Mouse (Mus musculus): ENCODE measurements around the gene Plin3. TPM values are rescaled to one million over a fixed set of nuclear protein-coding genes. Genes with fewer than 3 reads are reported as not detected.

Gene Plin3
- polyA plus RNA-seq, 1 experiment from 2014 or later, result 48.4 TPM

- no peak overlapping the region; the same call in 1 of the 2 replicates for H3K27ac ChIP-seq (ENCODE audit: low read depth, low read length)
- no peaks in the 10 kb centered on the region for H3K27me3 ChIP-seq (replicated peaks; ENCODE audit: control insufficient read depth, insufficient read depth, low read length)
- WGBS, result 83% methylated on average over 7 of the region's 7 CpGs
- no peak overlapping the region for H3K4me2 ChIP-seq
- no peaks in the 10 kb centered on the region for H3K9me3 ChIP-seq (ENCODE audit: control insufficient read depth, low read length)
- ATAC-seq (replicated peaks; ENCODE audit: low FRiP score) (no peak), DNase-seq (ENCODE audit: low spot score) (no peak)
- H3K4me1 ChIP-seq (replicated peaks; ENCODE audit: control insufficient read depth, insufficient read depth, low read length), result peaks cover 27% of the 10 kb centered on the region
- peaks cover 20% of the 10 kb centered on the region for H3K36me3 ChIP-seq (ENCODE audit: control insufficient read depth, insufficient read depth, low read length)
- no peak overlapping the region for H3K4me3 ChIP-seq (ENCODE audit: low read depth, low read length)
- H3K9ac ChIP-seq (ENCODE audit: low read depth, low read length), result no peak overlapping the region
These were observed 19.2 kb downstream of the Plin3 start for GRCm38 (mm10) chr17:56273482-56273881.

- ATAC-seq (replicated peaks; ENCODE audit: low FRiP score) (no peak), DNase-seq (ENCODE audit: low spot score) (no peak)
- no peaks in the 10 kb centered on the region for H3K27me3 ChIP-seq (replicated peaks; ENCODE audit: control insufficient read depth, insufficient read depth, low read length)
- no peak overlapping the region for H3K9ac ChIP-seq (ENCODE audit: low read depth, low read length)
- H3K4me1 ChIP-seq (replicated peaks; ENCODE audit: control insufficient read depth, insufficient read depth, low read length), result peaks cover 20% of the 10 kb centered on the region
- H3K9me3 ChIP-seq (ENCODE audit: control insufficient read depth, low read length), result no peaks in the 10 kb centered on the region
- peaks cover 20% of the 10 kb centered on the region for H3K36me3 ChIP-seq (ENCODE audit: control insufficient read depth, insufficient read depth, low read length)
- WGBS, result 78% methylated on average over 3 of the region's 3 CpGs
- H3K4me2 ChIP-seq, result no peak overlapping the region
- no peak overlapping the region for H3K4me3 ChIP-seq (ENCODE audit: low read depth, low read length)
- H3K27ac ChIP-seq (ENCODE audit: low read depth, low read length), result no peak overlapping the region
These were observed 20.0 kb downstream of the Plin3 start for GRCm38 (mm10) chr17:56272644-56273043.

- no peak overlapping the region for H3K27ac ChIP-seq (ENCODE audit: low read depth, low read length)
- H3K4me1 ChIP-seq (replicated peaks; ENCODE audit: control insufficient read depth, insufficient read depth, low read length), result peaks cover 12% of the 10 kb centered on the region
- H3K9ac ChIP-seq (ENCODE audit: low read depth, low read length), result no peak overlapping the region
- H3K4me2 ChIP-seq, result no peak overlapping the region
- ATAC-seq (replicated peaks; ENCODE audit: low FRiP score) (no peak), DNase-seq (ENCODE audit: low spot score) (no peak)
- WGBS, result 88% methylated on average over 12 of the region's 12 CpGs
- H3K9me3 ChIP-seq (ENCODE audit: control insufficient read depth, low read length), result no peaks in the 10 kb centered on the region
- no peak overlapping the region for H3K4me3 ChIP-seq (ENCODE audit: low read depth, low read length)
- peaks cover 20% of the 10 kb centered on the region for H3K36me3 ChIP-seq (ENCODE audit: control insufficient read depth, insufficient read depth, low read length)
- no peaks in the 10 kb centered on the region for H3K27me3 ChIP-seq (replicated peaks; ENCODE audit: control insufficient read depth, insufficient read depth, low read length)
These were observed 20.9 kb downstream of the Plin3 start for GRCm38 (mm10) chr17:56271609-56272253.

GRCm38 (mm10) chr17:56269741-56270140 lies 22.9 kb downstream of the Plin3 start:
- WGBS, result 74% methylated on average over 3 of the region's 3 CpGs
- Histone ChIP-seq H3K9ac (ENCODE audit: low read depth, low read length) (peak overlapping the region; percentile 69), H3K4me2 (peak overlapping the region; percentile 70), H3K27ac (ENCODE audit: low read depth, low read length) (peak overlapping the region; percentile 36), H3K9me3 (ENCODE audit: control insufficient read depth, low read length) (no peaks in the 10 kb centered on the region), H3K4me3 (ENCODE audit: low read depth, low read length) (peak overlapping the region; percentile 41), H3K4me1 (replicated peaks; ENCODE audit: control insufficient read depth, insufficient read depth, low read length) (peaks cover 9% of the 10 kb centered on the region), H3K36me3 (ENCODE audit: control insufficient read depth, insufficient read depth, low read length) (peaks cover 20% of the 10 kb centered on the region), H3K27me3 (replicated peaks; ENCODE audit: control insufficient read depth, insufficient read depth, low read length) (no peaks in the 10 kb centered on the region)
- DNase-seq (ENCODE audit: low spot score) (no peak), ATAC-seq (replicated peaks; ENCODE audit: low FRiP score) (no peak)

- Histone ChIP-seq H3K36me3 (ENCODE audit: control insufficient read depth, insufficient read depth, low read length) (peaks cover 20% of the 10 kb centered on the region), H3K27me3 (replicated peaks; ENCODE audit: control insufficient read depth, insufficient read depth, low read length) (no peaks in the 10 kb centered on the region), H3K4me3 (ENCODE audit: low read depth, low read length) (peak overlapping the region; percentile 41), H3K27ac (ENCODE audit: low read depth, low read length) (peak overlapping the region; percentile 36), H3K9ac (ENCODE audit: low read depth, low read length) (peak overlapping the region; percentile 69), H3K4me1 (replicated peaks; ENCODE audit: control insufficient read depth, insufficient read depth, low read length) (peaks cover 9% of the 10 kb centered on the region), H3K4me2 (peak overlapping the region; percentile 70), H3K9me3 (ENCODE audit: control insufficient read depth, low read length) (no peaks in the 10 kb centered on the region)
- DNase-seq (ENCODE audit: low spot score) (peak; percentile 65), ATAC-seq (replicated peaks; ENCODE audit: low FRiP score) (peak; percentile 84)
- WGBS, result 17% methylated on average over 12 of the region's 12 CpGs
These were observed 23.5 kb downstream of the Plin3 start for GRCm38 (mm10) chr17:56269153-56269630.

GRCm38 (mm10) chr17:56266271-56266670 lies 26.4 kb downstream of the Plin3 start:
- no peaks in the 10 kb centered on the region for H3K9me3 ChIP-seq (ENCODE audit: control insufficient read depth, low read length)
- peaks cover 6% of the 10 kb centered on the region for H3K4me1 ChIP-seq (replicated peaks; ENCODE audit: control insufficient read depth, insufficient read depth, low read length)
- DNase-seq (ENCODE audit: low spot score) (no peak), ATAC-seq (replicated peaks; ENCODE audit: low FRiP score) (no peak)
- H3K4me3 ChIP-seq (ENCODE audit: low read depth, low read length), result no peak overlapping the region
- H3K27me3 ChIP-seq (replicated peaks; ENCODE audit: control insufficient read depth, insufficient read depth, low read length), result no peaks in the 10 kb centered on the region
- H3K36me3 ChIP-seq (ENCODE audit: control insufficient read depth, insufficient read depth, low read length), result peaks cover 13% of the 10 kb centered on the region
- no peak overlapping the region for H3K4me2 ChIP-seq
- H3K9ac ChIP-seq (ENCODE audit: low read depth, low read length), result no peak overlapping the region
- WGBS, result 62% methylated on average over 3 of the region's 3 CpGs
- no peak overlapping the region for H3K27ac ChIP-seq (ENCODE audit: low read depth, low read length)

- H3K4me3 ChIP-seq (ENCODE audit: low read depth, low read length), result no peak overlapping the region
- H3K36me3 ChIP-seq (ENCODE audit: control insufficient read depth, insufficient read depth, low read length), result peaks cover 12% of the 10 kb centered on the region
- H3K4me1 ChIP-seq (replicated peaks; ENCODE audit: control insufficient read depth, insufficient read depth, low read length), result peaks cover 6% of the 10 kb centered on the region
- DNase-seq (ENCODE audit: low spot score) (no peak), ATAC-seq (replicated peaks; ENCODE audit: low FRiP score) (no peak)
- H3K9me3 ChIP-seq (ENCODE audit: control insufficient read depth, low read length), result no peaks in the 10 kb centered on the region
- WGBS, result 72% methylated on average over 3 of the region's 3 CpGs
- no peak overlapping the region for H3K9ac ChIP-seq (ENCODE audit: low read depth, low read length)
- H3K4me2 ChIP-seq, result no peak overlapping the region
- H3K27me3 ChIP-seq (replicated peaks; ENCODE audit: control insufficient read depth, insufficient read depth, low read length), result no peaks in the 10 kb centered on the region
- no peak overlapping the region for H3K27ac ChIP-seq (ENCODE audit: low read depth, low read length)
These were observed 26.8 kb downstream of the Plin3 start for GRCm38 (mm10) chr17:56265869-56266268.

- no peaks in the 10 kb centered on the region for H3K9me3 ChIP-seq (ENCODE audit: control insufficient read depth, low read length)
- ATAC-seq (replicated peaks; ENCODE audit: low FRiP score), result no peak
- H3K4me3 ChIP-seq (ENCODE audit: low read depth, low read length), result no peak overlapping the region
- peaks cover 18% of the 10 kb centered on the region for H3K36me3 ChIP-seq (ENCODE audit: control insufficient read depth, insufficient read depth, low read length)
- no peak overlapping the region for H3K9ac ChIP-seq (ENCODE audit: low read depth, low read length)
- no peak overlapping the region for H3K27ac ChIP-seq (ENCODE audit: low read depth, low read length)
- WGBS, result 77% methylated on average over 4 of the region's 4 CpGs
- no peak overlapping the region for H3K4me2 ChIP-seq
- H3K27me3 ChIP-seq (replicated peaks; ENCODE audit: control insufficient read depth, insufficient read depth, low read length), result no peaks in the 10 kb centered on the region
- DNase-seq (ENCODE audit: low spot score), result no peak
- H3K4me1 ChIP-seq (replicated peaks; ENCODE audit: control insufficient read depth, insufficient read depth, low read length), result peaks cover 9% of the 10 kb centered on the region
These were observed 27.7 kb downstream of the Plin3 start for GRCm38 (mm10) chr17:56265011-56265410.

GRCm38 (mm10) chr17:56264020-56264419 lies 28.7 kb downstream of the Plin3 start:
- Histone ChIP-seq H3K4me1 (replicated peaks; ENCODE audit: control insufficient read depth, insufficient read depth, low read length) (peaks cover 13% of the 10 kb centered on the region), H3K9ac (ENCODE audit: low read depth, low read length) (no peak overlapping the region), H3K36me3 (ENCODE audit: control insufficient read depth, insufficient read depth, low read length) (peaks cover 21% of the 10 kb centered on the region), H3K4me3 (ENCODE audit: low read depth, low read length) (no peak overlapping the region), H3K4me2 (no peak overlapping the region), H3K9me3 (ENCODE audit: control insufficient read depth, low read length) (no peaks in the 10 kb centered on the region), H3K27me3 (replicated peaks; ENCODE audit: control insufficient read depth, insufficient read depth, low read length) (no peaks in the 10 kb centered on the region), H3K27ac (ENCODE audit: low read depth, low read length) (no peak overlapping the region)
- 27% methylated on average over 8 of the region's 8 CpGs for WGBS
- DNase-seq (ENCODE audit: low spot score), result no peak
- peak; percentile 74 for ATAC-seq (replicated peaks; ENCODE audit: low FRiP score)
